Mouse (Mus musculus): Measurements from ENCODE around the gene Gm17622. TPM values are rescaled to one million over a fixed set of nuclear protein-coding genes. Genes with fewer than 3 reads are reported as not detected.

Gm17622 gene
- not detected in 2 replicates for polyA plus RNA-seq (2015; fragmentation: Nextera tagmentation; extraction: Ambion mirVana)

GRCm38 (mm10) chr13:96490433-96490832 is at the start of gene Gm17622:
Gm17622 (plus strand) TSS chr13:96490733.
- H3K36me3 ChIP-seq (ENCODE audit: insufficient read depth, low read length), result peaks cover 13% of the 10 kb centered on the region
- no peak within 1 kb of the TSS for H3K27ac ChIP-seq
- no peaks in the 10 kb centered on the region for H3K27me3 ChIP-seq (ENCODE audit: insufficient read depth, low read length)
- H3K9me3 ChIP-seq (replicated peaks; ENCODE audit: low read length), result no peaks in the 10 kb centered on the region
- ATAC-seq (replicated peaks; ENCODE audit: low FRiP score, low read depth), result no peak
- DNase-seq (ENCODE audit: low spot score), result no peak
- no peak within 1 kb of the TSS for H3K4me3 ChIP-seq (replicated peaks; ENCODE audit: low read depth, low read length)
- WGBS, result 95% methylated on average over 3 of the region's 3 CpGs
- no peak for TF ChIP-seq CTCF (IDR thresholded peaks at IDR 0.05; ENCODE audit: low read depth)
- H3K4me2 ChIP-seq (ENCODE audit: low read length), result no peak within 1 kb of the TSS
- H3K9ac ChIP-seq (ENCODE audit: low read depth, low read length), result no peak within 1 kb of the TSS
- H3K4me1 ChIP-seq (replicated peaks; ENCODE audit: insufficient read depth, low read length), result no peaks in the 10 kb centered on the region

DNA sequence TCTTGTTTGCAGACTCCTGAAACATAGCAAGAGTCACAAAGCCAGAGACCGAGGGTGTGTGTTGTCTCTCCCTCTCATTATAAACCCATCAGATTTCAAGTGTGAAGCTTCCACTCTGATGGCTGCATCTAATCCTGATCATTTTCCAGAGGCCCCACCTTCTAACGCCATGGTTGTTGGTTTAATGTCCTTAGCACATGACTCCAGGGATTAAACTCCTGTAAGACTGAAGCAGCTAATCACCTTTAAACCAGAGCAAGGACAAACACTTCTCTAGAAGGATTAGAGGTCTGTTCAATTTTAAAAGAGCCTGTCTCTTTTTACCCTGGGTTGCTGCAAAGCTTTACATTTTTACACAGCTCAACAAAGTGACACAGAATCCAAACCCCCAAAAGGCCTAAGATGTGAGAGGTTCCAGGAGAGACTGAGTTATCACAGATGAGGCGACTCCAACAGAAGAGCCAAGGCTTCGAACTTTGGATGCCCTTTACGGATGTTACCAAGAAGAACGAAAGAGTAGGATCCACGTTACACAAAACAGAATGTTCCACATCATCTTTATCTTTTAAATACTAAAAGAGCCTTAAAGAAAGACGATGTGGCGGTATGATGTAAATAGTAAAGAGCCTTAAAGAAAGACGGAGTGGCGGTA is 40.2 kb upstream of the Gm17622 start:
- WGBS, result 77% methylated on average over 11 of the region's 11 CpGs
- no peak for ATAC-seq (replicated peaks; ENCODE audit: low FRiP score, low read depth)
- Histone ChIP-seq H3K36me3 (ENCODE audit: insufficient read depth, low read length) (no peaks in the 10 kb centered on the region), H3K27ac (no peak overlapping the region; the same call in 1 of the 2 replicates), H3K9ac (ENCODE audit: low read depth, low read length) (no peak overlapping the region), H3K9me3 (replicated peaks; ENCODE audit: low read length) (no peaks in the 10 kb centered on the region), H3K4me1 (replicated peaks; ENCODE audit: insufficient read depth, low read length) (no peaks in the 10 kb centered on the region), H3K4me3 (replicated peaks; ENCODE audit: low read depth, low read length) (no peak overlapping the region), H3K4me2 (ENCODE audit: low read length) (no peak overlapping the region), H3K27me3 (ENCODE audit: insufficient read depth, low read length) (no peaks in the 10 kb centered on the region)
- DNase-seq (ENCODE audit: low spot score), result no peak
- TF ChIP-seq CTCF (IDR thresholded peaks at IDR 0.05; ENCODE audit: low read depth), result no peak

DNA sequence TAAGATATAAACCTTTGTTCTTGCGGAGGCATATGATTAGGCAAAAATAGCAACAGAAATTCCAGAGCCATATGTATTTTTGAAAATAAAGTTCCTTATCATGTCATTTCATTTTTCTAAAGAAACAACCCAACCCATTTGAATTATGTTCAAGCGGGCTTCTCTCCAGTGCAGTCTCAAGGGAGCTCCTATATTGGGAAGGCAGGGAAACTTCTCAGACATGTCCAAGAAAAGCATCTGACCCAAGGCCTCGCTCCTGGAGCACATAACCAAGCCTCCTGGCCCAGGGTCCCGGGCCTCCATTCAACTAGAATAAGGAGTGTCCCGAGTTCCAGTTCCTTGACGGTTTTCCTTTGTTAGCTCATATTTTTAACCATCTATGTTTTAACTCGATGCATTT is 39.7 kb upstream of the Gm17622 start:
- DNase-seq (ENCODE audit: low spot score) (peak; percentile 47), ATAC-seq (replicated peaks; ENCODE audit: low FRiP score, low read depth) (no peak)
- H3K9me3 ChIP-seq (replicated peaks; ENCODE audit: low read length), result no peaks in the 10 kb centered on the region
- H3K36me3 ChIP-seq (ENCODE audit: insufficient read depth, low read length), result no peaks in the 10 kb centered on the region
- 64% methylated on average over 7 of the region's 7 CpGs for WGBS
- H3K27ac ChIP-seq, result no peak overlapping the region; the same call in 1 of the 2 replicates
- H3K4me1 ChIP-seq (replicated peaks; ENCODE audit: insufficient read depth, low read length), result no peaks in the 10 kb centered on the region
- H3K27me3 ChIP-seq (ENCODE audit: insufficient read depth, low read length), result no peaks in the 10 kb centered on the region
- H3K4me2 ChIP-seq (ENCODE audit: low read length), result no peak overlapping the region
- TF ChIP-seq CTCF (IDR thresholded peaks at IDR 0.05; ENCODE audit: low read depth), result no peak
- no peak overlapping the region for H3K9ac ChIP-seq (ENCODE audit: low read depth, low read length)
- H3K4me3 ChIP-seq (replicated peaks; ENCODE audit: low read depth, low read length), result no peak overlapping the region

DNA sequence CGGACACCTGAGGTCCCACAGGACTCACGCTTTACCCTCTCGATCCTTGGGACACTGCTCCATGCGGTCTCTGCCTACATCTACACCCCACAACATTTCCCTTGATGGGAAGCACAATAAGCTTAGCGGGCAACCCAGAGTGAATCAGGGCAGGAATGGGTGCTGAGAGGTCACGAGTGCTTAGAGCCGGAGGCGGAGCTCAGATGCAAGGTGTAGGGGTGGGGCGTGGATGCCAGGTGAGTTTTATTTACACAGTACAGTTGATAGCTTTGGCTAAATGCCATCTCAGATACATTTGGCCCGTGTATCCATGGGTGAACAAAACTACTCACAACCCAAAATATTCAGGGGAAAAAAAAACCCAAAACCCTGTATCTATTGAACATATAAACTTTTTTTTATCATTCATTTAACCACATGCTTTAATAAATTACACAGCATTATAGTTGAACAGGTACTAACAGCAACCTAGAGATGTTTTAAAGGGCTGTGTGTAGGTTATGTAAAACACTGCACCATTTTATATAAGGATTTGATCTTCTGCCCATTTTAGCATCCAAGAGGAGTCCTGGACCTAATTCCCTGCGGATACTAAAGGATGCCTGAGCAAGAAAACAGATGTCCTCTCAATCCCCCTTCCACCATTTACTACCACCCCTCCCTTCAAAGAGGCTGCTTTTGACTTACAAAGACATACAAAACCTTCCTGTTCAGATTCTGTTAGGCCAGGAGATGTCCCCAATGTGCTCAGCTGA is 39.0 kb upstream of the Gm17622 start:
- no peak for DNase-seq (ENCODE audit: low spot score)
- Histone ChIP-seq H3K9me3 (replicated peaks; ENCODE audit: low read length) (no peaks in the 10 kb centered on the region), H3K27me3 (ENCODE audit: insufficient read depth, low read length) (no peaks in the 10 kb centered on the region), H3K4me2 (ENCODE audit: low read length) (no peak overlapping the region), H3K27ac (no peak overlapping the region), H3K9ac (ENCODE audit: low read depth, low read length) (no peak overlapping the region), H3K36me3 (ENCODE audit: insufficient read depth, low read length) (no peaks in the 10 kb centered on the region), H3K4me3 (replicated peaks; ENCODE audit: low read depth, low read length) (no peak overlapping the region), H3K4me1 (replicated peaks; ENCODE audit: insufficient read depth, low read length) (no peaks in the 10 kb centered on the region)
- no peak for TF ChIP-seq CTCF (IDR thresholded peaks at IDR 0.05; ENCODE audit: low read depth)
- ATAC-seq (replicated peaks; ENCODE audit: low FRiP score, low read depth), result 0 out of 2 replicates have a peak, but pooled peaks have one; percentile 43
- WGBS, result 76% methylated on average over 11 of the region's 11 CpGs

GRCm38 (mm10) chr13:96452621-96453020 is 37.9 kb upstream of the Gm17622 start:
- Histone ChIP-seq H3K4me2 (ENCODE audit: low read length) (no peak overlapping the region), H3K36me3 (ENCODE audit: insufficient read depth, low read length) (no peaks in the 10 kb centered on the region), H3K4me1 (replicated peaks; ENCODE audit: insufficient read depth, low read length) (no peaks in the 10 kb centered on the region), H3K9me3 (replicated peaks; ENCODE audit: low read length) (no peaks in the 10 kb centered on the region), H3K27me3 (ENCODE audit: insufficient read depth, low read length) (no peaks in the 10 kb centered on the region), H3K27ac (no peak overlapping the region), H3K9ac (ENCODE audit: low read depth, low read length) (no peak overlapping the region), H3K4me3 (replicated peaks; ENCODE audit: low read depth, low read length) (no peak overlapping the region)
- no peak for TF ChIP-seq CTCF (IDR thresholded peaks at IDR 0.05; ENCODE audit: low read depth)
- WGBS, result 93% methylated on average over 3 of the region's 3 CpGs
- ATAC-seq (replicated peaks; ENCODE audit: low FRiP score, low read depth) (no peak), DNase-seq (ENCODE audit: low spot score) (no peak)

GRCm38 (mm10) chr13:96454288-96454687 is 36.2 kb upstream of the Gm17622 start:
- Histone ChIP-seq H3K27ac (no peak overlapping the region), H3K9me3 (replicated peaks; ENCODE audit: low read length) (no peaks in the 10 kb centered on the region), H3K4me1 (replicated peaks; ENCODE audit: insufficient read depth, low read length) (no peaks in the 10 kb centered on the region), H3K9ac (ENCODE audit: low read depth, low read length) (no peak overlapping the region), H3K36me3 (ENCODE audit: insufficient read depth, low read length) (no peaks in the 10 kb centered on the region), H3K4me2 (ENCODE audit: low read length) (no peak overlapping the region), H3K4me3 (replicated peaks; ENCODE audit: low read depth, low read length) (no peak overlapping the region), H3K27me3 (ENCODE audit: insufficient read depth, low read length) (no peaks in the 10 kb centered on the region)
- ATAC-seq (replicated peaks; ENCODE audit: low FRiP score, low read depth) (no peak), DNase-seq (ENCODE audit: low spot score) (no peak)
- WGBS, result 77% methylated on average over 3 of the region's 3 CpGs
- TF ChIP-seq CTCF (IDR thresholded peaks at IDR 0.05; ENCODE audit: low read depth), result no peak
